ENCODE assay signal across 8 mouse cellular contexts in the genomic region with DNA sequence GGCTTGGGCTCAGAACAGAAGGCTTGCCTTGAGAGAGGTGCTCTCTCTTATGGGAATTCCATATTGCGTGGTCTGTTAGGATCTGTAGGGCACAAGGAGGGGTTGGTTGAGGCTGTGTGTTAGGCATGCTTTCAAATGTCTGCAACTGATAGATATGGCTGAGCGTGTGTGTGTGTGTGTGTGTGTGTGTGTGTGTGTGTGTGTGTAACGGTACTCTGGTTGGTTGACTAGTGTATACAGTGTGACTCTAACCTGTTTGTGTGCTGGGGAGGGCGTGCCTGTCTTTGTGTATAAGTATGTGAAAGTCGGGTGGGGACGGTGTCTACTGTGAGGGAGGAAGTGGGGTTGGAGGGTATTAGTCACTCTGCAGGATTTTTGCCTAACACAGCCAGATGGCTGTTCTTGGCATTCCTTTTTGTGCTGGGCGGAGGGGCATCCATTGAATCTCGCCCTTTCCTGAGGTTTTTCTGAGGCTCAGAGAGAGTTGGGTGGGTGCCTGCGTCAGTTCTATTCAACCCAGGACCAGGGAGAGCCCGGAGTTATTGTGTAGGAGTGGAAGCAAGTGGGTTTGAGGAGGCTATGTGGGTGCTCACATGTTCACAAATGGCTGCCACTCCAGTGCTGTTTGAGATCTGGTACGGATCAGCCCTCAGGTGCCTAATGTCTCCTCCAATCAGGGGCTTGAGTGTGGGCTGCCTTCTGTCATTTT. TPM values are rescaled to one million over a fixed set of nuclear protein-coding genes. Genes with fewer than 3 reads are reported as not detected.
DNase-seq lines count a peak whose midpoint lies in the region; ATAC-seq and TF ChIP-seq lines count a peak whose summit lies in the region.

No protein-coding gene starts in this region.

- H3K27ac ChIP-seq in ES-Bruce4 (ENCODE audit: insufficient read depth, low read length) = no peak overlapping the region
- peak overlapping the region; percentile 92 for H3K27ac ChIP-seq in brown adipose tissue, adult 24 weeks (replicated peaks; ENCODE audit: low read depth, low read length)
- H3K27ac ChIP-seq in forebrain, embryonic 16.5 days (ENCODE audit: low read length) = peak overlapping the region; percentile 87
- peak overlapping the region; percentile 94 for H3K27ac ChIP-seq in hindbrain, embryonic 14.5 days

- peak overlapping the region; percentile 79 for H3K4me2 ChIP-seq in forebrain, embryonic 16.5 days (ENCODE audit: low read length)
- H3K4me2 ChIP-seq in hindbrain, embryonic 14.5 days (replicated peaks) = peak overlapping the region; percentile 76

- peak overlapping the region; percentile 61 for H3K4me3 ChIP-seq in ES-Bruce4 (ENCODE audit: low read depth, low read length)
- peak overlapping the region; percentile 64 for H3K4me3 ChIP-seq in brown adipose tissue, adult 24 weeks (ENCODE audit: insufficient read depth, low read depth, low read length)
- H3K4me3 ChIP-seq in forebrain, embryonic 16.5 days (replicated peaks; ENCODE audit: low read length) = peak overlapping the region; percentile 44
- H3K4me3 ChIP-seq in hindbrain, embryonic 14.5 days (replicated peaks; ENCODE audit: low read length) = peak overlapping the region; percentile 50

- H3K4me1 ChIP-seq in ES-Bruce4 (ENCODE audit: control insufficient read depth, insufficient read depth, low read length) = peaks cover 2% of the 10 kb centered on the region
- peaks cover 4% of the 10 kb centered on the region for H3K4me1 ChIP-seq in brown adipose tissue, adult 24 weeks (ENCODE audit: control insufficient read depth, insufficient read depth, insufficient read length, low read length)
- H3K4me1 ChIP-seq in forebrain, embryonic 16.5 days (replicated peaks; ENCODE audit: control insufficient read depth, insufficient read depth, low read length) = peaks cover 39% of the 10 kb centered on the region
- peaks cover 29% of the 10 kb centered on the region for H3K4me1 ChIP-seq in hindbrain, embryonic 14.5 days (replicated peaks; ENCODE audit: control insufficient read depth, insufficient read depth, low read length)

- TF ChIP-seq CTCF in ES-Bruce4 (IDR thresholded peaks at IDR 0.05; ENCODE audit: low read depth, low read length) = no peak

- DNase-seq in hindbrain, embryonic 14.5 days (ENCODE audit: low spot score) = peak; percentile 33
- peak; percentile 82 for DNase-seq in left cerebral cortex, adult 11 months (ENCODE audit: low spot score)
- DNase-seq in lung, postnatal 14 days = peak; percentile 73
- DNase-seq in right cerebral cortex, postnatal 36 days (ENCODE audit: low spot score in 2 of 2) = peak; percentile 85 to 91
- DNase-seq in retina, embryonic 14.5 days (ENCODE audit: low spot score) = no peak

- peak; percentile 65 for ATAC-seq in forebrain, embryonic 16.5 days
- peak; percentile 48 for ATAC-seq in hindbrain, embryonic 14.5 days (ENCODE audit: low FRiP score)

- no peaks in the 10 kb centered on the region for H3K36me3 ChIP-seq in ES-Bruce4 (ENCODE audit: control insufficient read depth, insufficient read depth, low read length, poor library complexity, severe bottlenecking)
- H3K36me3 ChIP-seq in forebrain, embryonic 16.5 days (ENCODE audit: control insufficient read depth, insufficient read depth) = peaks cover 10% of the 10 kb centered on the region; the same call in 1 of the 2 replicates
- H3K36me3 ChIP-seq in hindbrain, embryonic 14.5 days (replicated peaks; ENCODE audit: control insufficient read depth, insufficient read depth) = peaks cover 39% of the 10 kb centered on the region

- no peaks in the 10 kb centered on the region for H3K9me3 ChIP-seq in ES-Bruce4 (replicated peaks; ENCODE audit: control insufficient read depth, insufficient read depth, low read length, poor library complexity, severe bottlenecking)
- no peaks in the 10 kb centered on the region for H3K9me3 ChIP-seq in forebrain, embryonic 16.5 days (ENCODE audit: control insufficient read depth, low read length)
- H3K9me3 ChIP-seq in hindbrain, embryonic 14.5 days (ENCODE audit: control insufficient read depth, low read length) = no peaks in the 10 kb centered on the region

- H3K9ac ChIP-seq in ES-Bruce4 (ENCODE audit: low read depth, poor library complexity, severe bottlenecking) = no peak overlapping the region; the same call in 1 of the 2 replicates
- peak overlapping the region; percentile 49 for H3K9ac ChIP-seq in forebrain, embryonic 16.5 days (replicated peaks; ENCODE audit: low read depth, low read length)
- H3K9ac ChIP-seq in hindbrain, embryonic 14.5 days = peak overlapping the region; percentile 72

- no peak for TF ChIP-seq POLR2A in ES-Bruce4 (IDR thresholded peaks at IDR 0.05; ENCODE audit: insufficient read depth, low read length)

- TF ChIP-seq EP300 in ES-Bruce4 (IDR thresholded peaks at IDR 0.05; ENCODE audit: insufficient read depth, low read depth, low read length) = no peak

- no peaks in the 10 kb centered on the region for H3K27me3 ChIP-seq in ES-Bruce4 (ENCODE audit: control insufficient read depth, insufficient read depth, low read length, poor library complexity, severe bottlenecking)
- no peaks in the 10 kb centered on the region for H3K27me3 ChIP-seq in forebrain, embryonic 16.5 days (replicated peaks; ENCODE audit: control insufficient read depth, insufficient read depth, low read length)
- H3K27me3 ChIP-seq in hindbrain, embryonic 14.5 days (ENCODE audit: control insufficient read depth, insufficient read depth, low read length) = peaks cover 10% of the 10 kb centered on the region; the same call in 1 of the 2 replicates

- WGBS in forebrain, embryonic 16.5 days = 18% methylated on average over 11 of the region's 11 CpGs
- 33% methylated on average over 11 of the region's 11 CpGs for WGBS in hindbrain, embryonic 14.5 days

RNA-seq across cellular contexts. Expression of a gene that starts 0.8 kb away (rescaled TPM):
- polyA plus RNA-seq in ES-Bruce4 (2011; ENCODE audit: insufficient read depth, insufficient read length, low read depth, missing spikeins) = 13.4 and 15.6 TPM in 2 replicates
- 2.0 and 5.0 TPM in 2 replicates for polyA plus RNA-seq in brown adipose tissue, adult 24 weeks (2012; ENCODE audit: insufficient read depth, insufficient read length, missing spikeins)
- polyA plus RNA-seq in forebrain, embryonic 16.5 days (2015; fragmentation: Nextera tagmentation; extraction: Ambion mirVana) = 69.5 and 80.3 TPM in 2 replicates
- polyA plus RNA-seq in hindbrain, embryonic 14.5 days (2014; fragmentation: Nextera tagmentation; extraction: Ambion mirVana) = 67.8 and 77.0 TPM in 2 replicates

RNA-seq across cellular contexts. Expression of a gene that starts 2.6 kb away (rescaled TPM):
- polyA plus RNA-seq in ES-Bruce4 (2011; ENCODE audit: insufficient read depth, insufficient read length, low read depth, missing spikeins) = 0.97 and 1.3 TPM in 2 replicates
- polyA plus RNA-seq in brown adipose tissue, adult 24 weeks (2012; ENCODE audit: insufficient read depth, insufficient read length, missing spikeins) = not detected in 2 replicates
- polyA plus RNA-seq in forebrain, embryonic 16.5 days (2015; fragmentation: Nextera tagmentation; extraction: Ambion mirVana) = 1.9 and 2.7 TPM in 2 replicates
- polyA plus RNA-seq in hindbrain, embryonic 14.5 days (2014; fragmentation: Nextera tagmentation; extraction: Ambion mirVana) = 2.5 and 2.9 TPM in 2 replicates

RNA-seq across cellular contexts. Expression of a gene that starts 27.0 kb away (rescaled TPM):
- polyA plus RNA-seq in ES-Bruce4 (2011; ENCODE audit: insufficient read depth, insufficient read length, low read depth, missing spikeins) = 0.67 and 0.85 TPM in 2 replicates
- polyA plus RNA-seq in brown adipose tissue, adult 24 weeks (2012; ENCODE audit: insufficient read depth, insufficient read length, missing spikeins) = 5.4 and 8.8 TPM in 2 replicates
- 0.80 and 3.4 TPM in 2 replicates for polyA plus RNA-seq in forebrain, embryonic 16.5 days (2015; fragmentation: Nextera tagmentation; extraction: Ambion mirVana)
- 2.5 and 4.9 TPM in 2 replicates for polyA plus RNA-seq in hindbrain, embryonic 14.5 days (2014; fragmentation: Nextera tagmentation; extraction: Ambion mirVana)

RNA-seq across cellular contexts. Expression of a gene that starts 33.9 kb away (rescaled TPM):
- 39.9 and 48.2 TPM in 2 replicates for polyA plus RNA-seq in ES-Bruce4 (2011; ENCODE audit: insufficient read depth, insufficient read length, low read depth, missing spikeins)
- 32.4 and 34.7 TPM in 2 replicates for polyA plus RNA-seq in brown adipose tissue, adult 24 weeks (2012; ENCODE audit: insufficient read depth, insufficient read length, missing spikeins)
- polyA plus RNA-seq in forebrain, embryonic 16.5 days (2015; fragmentation: Nextera tagmentation; extraction: Ambion mirVana) = 18.2 and 19.5 TPM in 2 replicates
- 18.8 and 20.1 TPM in 2 replicates for polyA plus RNA-seq in hindbrain, embryonic 14.5 days (2014; fragmentation: Nextera tagmentation; extraction: Ambion mirVana)

RNA-seq across cellular contexts. Expression of a gene that starts 41.8 kb away (rescaled TPM):
- 32.5 and 34.0 TPM in 2 replicates for polyA plus RNA-seq in ES-Bruce4 (2011; ENCODE audit: insufficient read depth, insufficient read length, low read depth, missing spikeins)
- 53.4 and 58.6 TPM in 2 replicates for polyA plus RNA-seq in brown adipose tissue, adult 24 weeks (2012; ENCODE audit: insufficient read depth, insufficient read length, missing spikeins)
- polyA plus RNA-seq in forebrain, embryonic 16.5 days (2015; fragmentation: Nextera tagmentation; extraction: Ambion mirVana) = 76.9 and 81.8 TPM in 2 replicates
- polyA plus RNA-seq in hindbrain, embryonic 14.5 days (2014; fragmentation: Nextera tagmentation; extraction: Ambion mirVana) = 75.8 and 85.4 TPM in 2 replicates
